Mouse (Mus musculus): ENCODE measurements at regions not wholly inside any gene's neighbourhood (a gene's known extent, or its start where the extent isn't known, plus 50 kb on each side); places are given as distances from the start of the nearest gene placed in this dataset.

GRCm38 (mm10) chr7:133434027-133434820 is 167.7 kb downstream of the Tex36 start:
- WGBS: 53% methylated on average over 17 of the region's 17 CpGs
- Histone ChIP-seq H3K9me3 (no peaks in the 10 kb centered on the region), H3K4me3 (no peak overlapping the region), H3K27ac (no peak overlapping the region), H3K4me2 (replicated peaks) (no peak overlapping the region), H3K36me3 (no peaks in the 10 kb centered on the region), H3K4me1 (peaks cover 10% of the 10 kb centered on the region; the same call in 1 of the 2 replicates), H3K9ac (no peak overlapping the region), H3K27me3 (no peaks in the 10 kb centered on the region)
- ATAC-seq (ENCODE audit: low FRiP score, low read depth): no peak

DNA sequence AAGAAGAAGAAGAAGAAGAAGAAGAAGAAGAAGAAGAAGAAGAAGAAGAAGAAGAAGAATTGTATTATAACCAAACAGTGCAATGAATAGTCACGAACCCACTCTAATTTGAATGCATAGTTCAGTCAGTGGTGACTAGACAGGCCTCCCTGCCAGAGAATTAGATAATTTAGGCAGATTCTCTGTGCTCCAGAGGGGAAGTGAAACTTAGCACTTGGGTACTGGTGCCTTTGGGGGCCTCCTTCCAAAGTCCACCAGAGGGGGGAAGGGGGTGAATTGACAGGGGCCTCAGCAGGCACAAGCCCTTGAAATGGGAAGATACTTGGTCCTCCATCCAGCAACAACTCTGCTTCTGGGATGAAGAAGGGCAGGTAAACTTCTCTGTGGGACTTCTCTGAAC is 169.6 kb downstream of the Tex36 start:
- no peak overlapping the region for H3K27ac ChIP-seq
- no peak overlapping the region for H3K4me2 ChIP-seq (replicated peaks)
- no peak overlapping the region for H3K9ac ChIP-seq
- no peak overlapping the region for H3K4me3 ChIP-seq
- no peaks in the 10 kb centered on the region for H3K9me3 ChIP-seq
- WGBS: 84% methylated on average over 1 of the region's 1 CpGs
- ATAC-seq (ENCODE audit: low FRiP score, low read depth): no peak
- H3K36me3 ChIP-seq: no peaks in the 10 kb centered on the region
- H3K27me3 ChIP-seq: no peaks in the 10 kb centered on the region
- peaks cover 5% of the 10 kb centered on the region; the same call in 1 of the 2 replicates for H3K4me1 ChIP-seq

- WGBS: 27% methylated on average over 2 of the region's 2 CpGs
- Histone ChIP-seq H3K4me1 (peaks cover 7% of the 10 kb centered on the region; the same call in 1 of the 2 replicates), H3K36me3 (no peaks in the 10 kb centered on the region), H3K27ac (no peak overlapping the region), H3K27me3 (0 out of 2 replicates have a peak, but pooled peaks cover 4% of the 10 kb centered on the region), H3K4me3 (no peak overlapping the region), H3K9ac (no peak overlapping the region), H3K9me3 (no peaks in the 10 kb centered on the region), H3K4me2 (replicated peaks) (no peak overlapping the region)
- no peak for ATAC-seq (ENCODE audit: low FRiP score, low read depth)
Observed at GRCm38 (mm10) chr7:133402072-133402471, 199.9 kb downstream of the Tex36 start.

DNA sequence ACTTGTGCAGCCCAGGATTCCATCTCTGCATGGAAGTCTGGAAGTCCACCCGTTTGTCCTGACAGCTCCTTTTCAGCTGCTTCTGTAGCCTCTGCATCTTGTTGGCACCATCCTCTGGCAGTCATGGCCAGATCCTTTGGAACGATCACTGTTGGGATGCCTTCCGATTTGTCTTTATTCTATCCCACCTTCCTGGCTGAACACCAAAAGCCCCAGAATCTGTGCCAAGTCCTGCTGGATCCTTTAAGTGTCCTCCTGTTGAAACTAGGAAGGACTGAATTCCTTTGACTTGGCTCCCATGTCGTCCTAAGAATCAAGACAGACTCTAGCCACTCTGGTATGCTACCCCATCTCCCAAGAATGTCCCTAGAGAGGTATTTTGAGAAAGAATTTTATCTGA is 201.3 kb downstream of the Tex36 start:
- ATAC-seq (ENCODE audit: low FRiP score, low read depth): no peak
- no peaks in the 10 kb centered on the region for H3K36me3 ChIP-seq
- H3K9ac ChIP-seq: no peak overlapping the region
- no peak overlapping the region for H3K4me3 ChIP-seq
- 0 out of 2 replicates have a peak, but pooled peaks cover 4% of the 10 kb centered on the region for H3K27me3 ChIP-seq
- H3K9me3 ChIP-seq: no peaks in the 10 kb centered on the region
- 71% methylated on average over 4 of the region's 4 CpGs for WGBS
- no peak overlapping the region for H3K4me2 ChIP-seq (replicated peaks)
- no peak overlapping the region for H3K27ac ChIP-seq
- H3K4me1 ChIP-seq: peaks cover 7% of the 10 kb centered on the region; the same call in 1 of the 2 replicates

- no peak overlapping the region for H3K9ac ChIP-seq
- WGBS: 88% methylated on average over 6 of the region's 6 CpGs
- no peak for ATAC-seq (ENCODE audit: low FRiP score, low read depth)
Observed at GRCm38 (mm10) chr7:133388716-133389115, 213.2 kb downstream of the Tex36 start.

GRCm38 (mm10) chr7:133382032-133382712 is 219.8 kb downstream of the Tex36 start:
- 51% methylated on average over 7 of the region's 7 CpGs for WGBS
- H3K4me1 ChIP-seq: 0 out of 2 replicates have a peak, but pooled peaks cover 6% of the 10 kb centered on the region
- no peak for ATAC-seq (ENCODE audit: low FRiP score, low read depth)
- no peak overlapping the region for H3K27ac ChIP-seq
- no peaks in the 10 kb centered on the region for H3K27me3 ChIP-seq
- H3K4me2 ChIP-seq (replicated peaks): no peak overlapping the region
- no peak overlapping the region for H3K4me3 ChIP-seq
- no peaks in the 10 kb centered on the region for H3K9me3 ChIP-seq
- no peak overlapping the region for H3K9ac ChIP-seq
- no peaks in the 10 kb centered on the region for H3K36me3 ChIP-seq

More at GRCm38 (mm10) chr7:133388716-133389115, 213.2 kb downstream of the Tex36 start:
- no peaks in the 10 kb centered on the region for H3K36me3 ChIP-seq
- no peak overlapping the region for H3K4me2 ChIP-seq (replicated peaks)
- H3K27ac ChIP-seq: no peak overlapping the region
- H3K27me3 ChIP-seq: peaks cover 12% of the 10 kb centered on the region; the same call in 1 of the 2 replicates
- H3K4me1 ChIP-seq: no peaks in the 10 kb centered on the region
- no peak overlapping the region for H3K4me3 ChIP-seq
- no peaks in the 10 kb centered on the region for H3K9me3 ChIP-seq

- Histone ChIP-seq H3K9me3 (no peaks in the 10 kb centered on the region), H3K27me3 (no peaks in the 10 kb centered on the region), H3K27ac (no peak overlapping the region), H3K9ac (no peak overlapping the region), H3K4me1 (0 out of 2 replicates have a peak, but pooled peaks cover 6% of the 10 kb centered on the region), H3K36me3 (no peaks in the 10 kb centered on the region), H3K4me2 (replicated peaks) (no peak overlapping the region), H3K4me3 (no peak overlapping the region)
- WGBS: 100% methylated on average over 1 of the region's 1 CpGs
- ATAC-seq (ENCODE audit: low FRiP score, low read depth): no peak
Observed at GRCm38 (mm10) chr7:133379373-133379772, 222.6 kb downstream of the Tex36 start.

GRCm38 (mm10) chr7:133378338-133378737 is 223.6 kb downstream of the Tex36 start:
- Histone ChIP-seq H3K4me1 (0 out of 2 replicates have a peak, but pooled peaks cover 4% of the 10 kb centered on the region), H3K4me2 (replicated peaks) (no peak overlapping the region), H3K9me3 (no peaks in the 10 kb centered on the region), H3K27ac (no peak overlapping the region), H3K4me3 (no peak overlapping the region), H3K27me3 (no peaks in the 10 kb centered on the region), H3K9ac (no peak overlapping the region), H3K36me3 (no peaks in the 10 kb centered on the region)
- no peak for ATAC-seq (ENCODE audit: low FRiP score, low read depth)
- WGBS: 84% methylated on average over 5 of the region's 5 CpGs

DNA sequence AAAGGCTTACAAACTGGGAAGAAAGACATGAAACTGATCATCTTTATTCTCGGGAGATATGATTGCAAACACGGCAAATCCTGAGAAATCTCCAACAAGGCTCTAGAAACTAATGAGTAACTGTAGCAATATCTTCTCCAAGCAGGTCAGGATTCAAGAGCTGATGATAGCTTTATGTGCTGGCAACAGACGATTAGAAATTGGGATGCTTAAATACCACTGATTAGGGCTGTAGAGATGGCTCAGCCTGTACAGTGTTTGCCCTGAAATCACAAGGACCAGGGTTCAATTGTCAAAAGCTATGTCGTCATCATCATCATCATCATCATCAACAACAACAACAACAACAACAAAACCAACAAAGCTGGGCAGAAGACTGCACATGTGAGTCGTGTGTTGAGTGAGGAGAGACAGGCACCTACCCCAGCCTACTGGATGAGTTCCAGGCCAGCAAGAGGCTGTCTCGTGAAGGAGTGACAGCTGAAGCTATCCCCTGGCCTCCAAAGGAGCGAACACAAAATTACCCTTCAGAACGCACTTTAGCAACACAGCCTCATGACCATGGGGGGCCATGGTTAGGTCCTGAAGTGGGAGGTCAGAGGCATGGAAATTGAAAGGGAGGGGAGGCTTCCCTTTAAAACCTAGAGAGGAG is 225.0 kb downstream of the Tex36 start:
- WGBS: 64% methylated on average over 8 of the region's 8 CpGs
- ATAC-seq (ENCODE audit: low FRiP score, low read depth): no peak

GRCm38 (mm10) chr7:133372695-133373094 is 229.3 kb downstream of the Tex36 start:
- Histone ChIP-seq H3K4me3 (no peak overlapping the region), H3K27ac (no peak overlapping the region), H3K4me2 (replicated peaks) (no peak overlapping the region), H3K4me1 (no peaks in the 10 kb centered on the region), H3K9me3 (no peaks in the 10 kb centered on the region), H3K27me3 (no peaks in the 10 kb centered on the region), H3K36me3 (no peaks in the 10 kb centered on the region), H3K9ac (no peak overlapping the region)
- no peak for ATAC-seq (ENCODE audit: low FRiP score, low read depth)
- WGBS: 41% methylated on average over 2 of the region's 2 CpGs

More for the DNA sequence above, 225.0 kb downstream of the Tex36 start:
- Histone ChIP-seq H3K27ac (no peak overlapping the region), H3K36me3 (no peaks in the 10 kb centered on the region), H3K4me3 (no peak overlapping the region), H3K9me3 (no peaks in the 10 kb centered on the region), H3K4me2 (replicated peaks) (no peak overlapping the region), H3K9ac (no peak overlapping the region), H3K27me3 (no peaks in the 10 kb centered on the region), H3K4me1 (no peaks in the 10 kb centered on the region)

- ATAC-seq (ENCODE audit: low FRiP score, low read depth): no peak
- H3K9me3 ChIP-seq: no peaks in the 10 kb centered on the region
Observed at GRCm38 (mm10) chr7:133370542-133370941, 231.4 kb downstream of the Tex36 start.

DNA sequence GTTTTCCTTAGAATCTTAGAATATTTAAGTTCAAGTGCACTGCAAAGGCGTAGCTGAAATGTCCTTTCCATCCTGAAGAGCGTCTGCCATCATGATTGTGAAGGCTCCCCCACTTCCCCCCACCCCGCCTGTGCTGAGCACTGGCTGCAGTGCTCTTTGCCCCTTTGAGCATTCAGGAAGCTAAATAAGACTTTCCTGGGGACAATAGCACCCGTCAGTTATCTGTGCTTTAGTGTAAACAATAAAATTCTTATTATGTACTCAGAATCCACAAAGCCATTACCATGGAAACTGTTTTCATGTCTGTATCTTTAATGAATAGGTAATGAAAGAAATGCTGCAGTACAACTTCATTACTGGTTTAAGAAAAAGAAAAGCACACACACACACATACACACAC is 237.4 kb downstream of the Tex36 start:
- no peak for ATAC-seq (ENCODE audit: low FRiP score, low read depth)
- WGBS: 60% methylated on average over 4 of the region's 4 CpGs
- no peak overlapping the region for H3K9ac ChIP-seq

More at GRCm38 (mm10) chr7:133370542-133370941, 231.4 kb downstream of the Tex36 start:
- Histone ChIP-seq H3K4me1 (no peaks in the 10 kb centered on the region), H3K27ac (no peak overlapping the region), H3K27me3 (no peaks in the 10 kb centered on the region), H3K36me3 (no peaks in the 10 kb centered on the region), H3K9ac (no peak overlapping the region), H3K4me2 (replicated peaks) (no peak overlapping the region), H3K4me3 (no peak overlapping the region)
- WGBS: 88% methylated on average over 5 of the region's 5 CpGs

More for the DNA sequence above, 237.4 kb downstream of the Tex36 start:
- no peak overlapping the region for H3K27ac ChIP-seq
- no peaks in the 10 kb centered on the region for H3K4me1 ChIP-seq
- H3K4me2 ChIP-seq (replicated peaks): no peak overlapping the region
- H3K4me3 ChIP-seq: no peak overlapping the region
- H3K36me3 ChIP-seq: no peaks in the 10 kb centered on the region
- no peaks in the 10 kb centered on the region for H3K9me3 ChIP-seq
- no peaks in the 10 kb centered on the region for H3K27me3 ChIP-seq
